Mouse (Mus musculus) left cerebral cortex, postnatal 14 days (tissue): ENCODE data around the gene Oxct2b. TPM values are rescaled to one million over a fixed set of nuclear protein-coding genes. Genes with fewer than 3 reads are reported as not detected.
"Not testable (repeated sequence)": the region's sequence is repeated elsewhere in the genome, so short reads cannot be mapped to it uniquely, and the experiment has no call there.

Experiments used
- DNase-seq, 2 experiments: peaks; one replicate each; pipeline ENCODE4 v3.0.0; 2021 to 2022; ENCODE audit warnings: low spot score in 2 of 2, mixed read lengths in 1 of 2
- intact Hi-C: fragments of 180-260 bp; cut with DNase I; formaldehyde crosslinking; loops from one replicate; pipeline ENCODE4 v1.15.1; 2025
- long read RNA-seq, 2 experiments: library from polyadenylated mRNA; stranded (forward); transcript quantifications; one replicate each; pipeline ENCODE4 v2.0.0; 2021
- total RNA-seq, 2 experiments: library from RNA; stranded (reverse); gene quantifications; 2 replicates each; pipeline ENCODE4 v1.2.3; 2021

Gene Oxct2b
- total RNA-seq = under 1 TPM in 1 of 2 experiments, not detected in 1; 0.30 TPM
- long read RNA-seq, experiment 1 = 0 reads
- long read RNA-seq, experiment 2 = 0 reads

GRCm38 (mm10) chr4:123116011-123116410, at the start of gene Oxct2b:
Gene Oxct2b (plus strand): TSS chr4:123116266.
- DNase-seq = no peak
- intact Hi-C loops = no loop called here

GRCm38 (mm10) chr4:123068646-123069045, 47.4 kb upstream of the Oxct2b start:
- intact Hi-C loops = no loop called here
- DNase-seq = no peak

GRCm38 (mm10) chr4:123071266-123071966, 44.6 kb upstream of the Oxct2b start:
- peak; percentile 52 to 62 for DNase-seq
- intact Hi-C loops = no loop called here

GRCm38 (mm10) chr4:123076928-123077327, 39.1 kb upstream of the Oxct2b start:
- no peak for DNase-seq
- intact Hi-C loops = no loop called here

- DNase-seq = no peak
- intact Hi-C loops = no loop called here
These were observed 37.8 kb upstream of the Oxct2b start for GRCm38 (mm10) chr4:123078231-123078630.

GRCm38 (mm10) chr4:123080791-123081190, 35.3 kb upstream of the Oxct2b start:
- peak in 1 of 2 experiments; percentile 35 for DNase-seq
- intact Hi-C loops = loop anchor here (5.0 kb wide), 2 partner anchors 183 to 273 kb away; no protein-coding TSS in a partner anchor

GRCm38 (mm10) chr4:123082283-123083163, 33.5 kb upstream of the Oxct2b start:
- intact Hi-C loops = loop anchor here (1.0 to 5.0 kb wide), 3 partner anchors 87 to 275 kb away; partner anchors contain the start of gene Mycl
- DNase-seq = peak; percentile 49 to 70

GRCm38 (mm10) chr4:123083323-123083902, 32.7 kb upstream of the Oxct2b start:
- intact Hi-C loops = loop anchor here (1.0 to 5.0 kb wide), 3 partner anchors 88 to 276 kb away; partner anchors contain the start of gene Mycl
- no peak for DNase-seq

GRCm38 (mm10) chr4:123085290-123085689, 30.8 kb upstream of the Oxct2b start:
- intact Hi-C loops = no loop called here
- no peak for DNase-seq

GRCm38 (mm10) chr4:123086381-123086780, 29.7 kb upstream of the Oxct2b start:
- intact Hi-C loops = no loop called here
- no peak for DNase-seq

- DNase-seq = no peak
These were observed 23.4 kb upstream of the Oxct2b start for GRCm38 (mm10) chr4:123092621-123093020.

GRCm38 (mm10) chr4:123093064-123093776, 22.8 kb upstream of the Oxct2b start:
- DNase-seq = no peak
- intact Hi-C loops = no loop called here

More at GRCm38 (mm10) chr4:123092621-123093020, 23.4 kb upstream of the Oxct2b start:
- intact Hi-C loops = no loop called here

GRCm38 (mm10) chr4:123093869-123094268, 22.2 kb upstream of the Oxct2b start:
- no peak for DNase-seq
- intact Hi-C loops = no loop called here

- intact Hi-C loops = no loop called here
- no peak for DNase-seq
These were observed 11.2 kb upstream of the Oxct2b start, which contains the start of gene Bmp8b for GRCm38 (mm10) chr4:123104651-123105450. Gene Bmp8b (plus strand): TSS chr4:123105165.

- intact Hi-C loops = no loop called here
These were observed 10.6 kb upstream of the Oxct2b start for GRCm38 (mm10) chr4:123105451-123105790.

GRCm38 (mm10) chr4:123105929-123106328, 10.1 kb upstream of the Oxct2b start:
- intact Hi-C loops, DNase-seq: not testable (repeated sequence)

More at GRCm38 (mm10) chr4:123105451-123105790, 10.6 kb upstream of the Oxct2b start:
- no peak for DNase-seq

GRCm38 (mm10) chr4:123106864-123107263, 9.2 kb upstream of the Oxct2b start:
- intact Hi-C loops = no loop called here
- no peak for DNase-seq

GRCm38 (mm10) chr4:123108056-123108455, 8.0 kb upstream of the Oxct2b start:
- DNase-seq = no peak
- intact Hi-C loops = no loop called here
